Mouse (Mus musculus) kidney, adult 18-20 months (tissue): Measurements from ENCODE around the gene Slc45a2.

Experiments used
- DNase-seq: peaks from one replicate; pipeline ENCODE4 v3.0.0; 2021

Slc45a2 gene

GRCm38 (mm10) chr15:11067891-11068290 lies 67.4 kb downstream of the Slc45a2 start:
- no peak for DNase-seq

GRCm38 (mm10) chr15:11075726-11076361 lies 75.3 kb downstream of the Slc45a2 start:
- DNase-seq = no peak
